Mouse (Mus musculus) small intestine, adult 2 months (tissue): ENCODE data around the gene Pbx2. TPM values are rescaled to one million over a fixed set of nuclear protein-coding genes. Genes with fewer than 3 reads are reported as not detected.
"Not testable (repeated sequence)": the region's sequence is repeated elsewhere in the genome, so short reads cannot be mapped to it uniquely, and the experiment has no call there.

Source experiments
- H3K27ac ChIP-seq: fragments of 200-500 bp; 2 replicates; pipeline ENCODE4 v1.5.1; 2012; ENCODE audit warnings: low read depth, low read length, control low read depth, inconsistent platforms; ENCODE audit not compliant: insufficient read depth
- H3K27me3 ChIP-seq: fragments of 200-500 bp; 2 replicates; pipeline ENCODE4 v1.6.1; 2012; ENCODE audit warnings: mild to moderate bottlenecking, moderate library complexity, low read length, inconsistent platforms; ENCODE audit not compliant: control insufficient read depth, insufficient read depth
- H3K36me3 ChIP-seq: fragments of 200-500 bp; 2 replicates; pipeline ENCODE4 v1.6.1; 2012; ENCODE audit warnings: mild to moderate bottlenecking, low read length, control low read depth, inconsistent platforms; ENCODE audit not compliant: control insufficient read depth, insufficient read depth
- H3K4me1 ChIP-seq: fragments of 200-500 bp; 2 replicates; pipeline ENCODE4 v1.6.1; 2012; ENCODE audit warnings: low read length, inconsistent platforms, mixed read lengths; ENCODE audit not compliant: control insufficient read depth, insufficient read depth, insufficient read length
- H3K4me3 ChIP-seq: fragments of 200-500 bp; 2 replicates; pipeline ENCODE4 v1.5.1; 2012; ENCODE audit warnings: low read depth, mild to moderate bottlenecking, control low read depth, inconsistent platforms, low read length, moderate library complexity
- CTCF ChIP-seq: fragments of 200-500 bp; IDR thresholded peaks from 2 replicates; pipeline ENCODE4 v1.5.1; 2012; ENCODE audit warnings: low read depth, mild to moderate bottlenecking, control low read depth, inconsistent platforms, low read length, moderate library complexity, mixed read lengths; ENCODE audit not compliant: insufficient replicate concordance, insufficient read length; ENCODE audit errors: extremely low read depth
- POLR2A ChIP-seq: fragments of 200-500 bp; IDR thresholded peaks from 2 replicates; pipeline ENCODE4 v1.6.1; 2012; ENCODE audit warnings: low read depth, mild to moderate bottlenecking, control low read depth, inconsistent platforms, low read length, moderate library complexity
- WGBS: fragments of 180-500 bp; shearing (Covaris S2); methylation state at CpG from one replicate; pipeline ENCODE4 v1.1.7; 2018; 5-methylcytosine and 5-hydroxymethylcytosine counted together
- polyA plus RNA-seq: library from polyadenylated mRNA; depleted of rRNA; stranded (reverse); fragments of >200 nt; gene quantifications from 2 replicates; pipeline ENCODE4 v1.2.3, GENCODE M21; 2012; rRNA removed

The Pbx2 gene
- 16.1 and 32.2 TPM in 2 replicates for polyA plus RNA-seq

- Histone ChIP-seq H3K4me3 (peak within 1 kb of the TSS; percentile 96), H3K27me3 (no peaks in the 10 kb centered on the region), H3K4me1 (peaks cover 22% of the 10 kb centered on the region), H3K36me3 (peaks cover 20% of the 10 kb centered on the region), H3K27ac (peak within 1 kb of the TSS; percentile 80)
- TF ChIP-seq CTCF (no peak), POLR2A (no peak; the same call in 1 of the 2 replicates)
- 13% methylated on average over 21 of the region's 21 CpGs for WGBS
Measured at GRCm38 (mm10) chr17:34591029-34591993, at the start of gene Pbx2. TSS of gene Pbx2 (plus strand) at chr17:34591266.

- WGBS: 93% methylated on average over 13 of the region's 13 CpGs
- H3K4me1 ChIP-seq, H3K27me3 ChIP-seq, H3K27ac ChIP-seq: not testable (repeated sequence)
- Histone ChIP-seq H3K36me3 (peaks cover 14% of the 10 kb centered on the region; the same call in 1 of the 2 replicates), H3K4me3 (peak overlapping the region; percentile 39)
Measured at GRCm38 (mm10) chr17:34543567-34543966, 47.5 kb upstream of the Pbx2 start.

GRCm38 (mm10) chr17:34546797-34547196, 44.3 kb upstream of the Pbx2 start:
- no peaks in the 10 kb centered on the region for H3K27me3 ChIP-seq
- WGBS: 42% methylated on average over 1 of the region's 1 CpGs
- no peak for TF ChIP-seq POLR2A
- TF ChIP-seq CTCF: no peak
- peaks cover 10% of the 10 kb centered on the region; the same call in 1 of the 2 replicates for H3K36me3 ChIP-seq
- peaks cover 3% of the 10 kb centered on the region; the same call in 1 of the 2 replicates for H3K4me1 ChIP-seq
- peak overlapping the region; percentile 63 for H3K4me3 ChIP-seq
- H3K27ac ChIP-seq: peak overlapping the region; percentile 56

- 86% methylated on average over 4 of the region's 4 CpGs for WGBS
- Histone ChIP-seq H3K27me3 (no peaks in the 10 kb centered on the region), H3K36me3 (peaks cover 7% of the 10 kb centered on the region; the same call in 1 of the 2 replicates), H3K27ac (peak overlapping the region; percentile 56), H3K4me3 (peak overlapping the region; percentile 63), H3K4me1 (peaks cover 3% of the 10 kb centered on the region; the same call in 1 of the 2 replicates)
- TF ChIP-seq POLR2A (no peak), CTCF (no peak)
Measured at GRCm38 (mm10) chr17:34547601-34548000, 43.5 kb upstream of the Pbx2 start.

GRCm38 (mm10) chr17:34549156-34549555, 41.9 kb upstream of the Pbx2 start:
- Histone ChIP-seq H3K27me3 (no peaks in the 10 kb centered on the region), H3K27ac (peak overlapping the region; percentile 88), H3K36me3 (0 out of 2 replicates have a peak, but pooled peaks cover 3% of the 10 kb centered on the region), H3K4me3 (peak overlapping the region; percentile 66), H3K4me1 (peaks cover 3% of the 10 kb centered on the region; the same call in 1 of the 2 replicates)
- peak; percentile 85; the same call in 1 of the 2 replicates for TF ChIP-seq POLR2A
- no peak for TF ChIP-seq CTCF
- 39% methylated on average over 3 of the region's 3 CpGs for WGBS

GRCm38 (mm10) chr17:34549843-34550242, 41.2 kb upstream of the Pbx2 start:
- 31% methylated on average over 2 of the region's 2 CpGs for WGBS
- Histone ChIP-seq H3K4me1 (peaks cover 3% of the 10 kb centered on the region; the same call in 1 of the 2 replicates), H3K4me3 (no peak overlapping the region), H3K27ac (peak overlapping the region; percentile 40), H3K36me3 (0 out of 2 replicates have a peak, but pooled peaks cover 3% of the 10 kb centered on the region), H3K27me3 (no peaks in the 10 kb centered on the region)
- no peak for TF ChIP-seq POLR2A
- no peak for TF ChIP-seq CTCF

GRCm38 (mm10) chr17:34555483-34555882, 35.6 kb upstream of the Pbx2 start:
- Histone ChIP-seq H3K4me1 (peaks cover 3% of the 10 kb centered on the region; the same call in 1 of the 2 replicates), H3K4me3 (no peak overlapping the region), H3K27me3 (no peaks in the 10 kb centered on the region), H3K27ac (no peak overlapping the region), H3K36me3 (no peaks in the 10 kb centered on the region)
- TF ChIP-seq POLR2A (no peak), CTCF (peak; percentile 88; the same call in 1 of the 2 replicates)
- WGBS: 11% methylated on average over 5 of the region's 5 CpGs
